Mouse (Mus musculus) liver, adult (tissue): ENCODE measurements around the gene Wdr62.

ENCODE experiments used
- GATA4 ChIP-seq: IDR thresholded peaks from 2 replicates; pipeline ENCODE4 v1.6.1; 2014; ENCODE audit warnings: mild to moderate bottlenecking, low read length; ENCODE audit not compliant: insufficient replicate concordance

Gene Wdr62

DNA sequence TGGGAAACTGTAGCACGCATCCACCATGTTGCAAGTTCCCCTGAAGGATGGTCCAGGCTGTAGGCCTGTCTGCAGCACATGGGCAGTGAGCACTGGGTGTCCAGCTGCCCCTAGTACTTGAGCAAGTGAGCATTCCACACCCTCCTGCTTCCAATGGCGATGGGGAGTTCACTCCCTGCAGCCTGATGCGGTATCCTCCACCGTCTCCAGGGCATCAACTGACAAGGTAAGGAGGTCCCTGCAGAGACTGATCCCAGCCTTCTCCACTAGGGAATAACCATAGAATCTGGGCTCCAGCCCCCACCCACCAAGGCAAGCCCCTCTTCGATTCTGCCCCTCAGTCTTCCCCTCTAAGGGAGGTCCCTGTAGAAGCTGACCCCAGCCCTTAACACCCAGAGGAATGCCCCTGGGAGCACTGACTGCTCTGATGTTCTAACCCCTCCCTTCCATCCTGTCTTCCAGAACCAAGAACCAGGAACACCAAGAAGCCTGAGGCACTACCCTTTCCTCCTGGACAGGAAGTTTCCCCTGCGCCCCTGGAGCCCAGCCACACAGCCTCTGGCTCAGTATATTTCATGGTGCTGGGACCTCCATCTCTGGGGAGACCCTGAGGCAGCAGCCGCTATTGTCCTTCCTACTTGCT, 9.0 kb upstream of the Wdr62 start:
- no peak for TF ChIP-seq GATA4

DNA sequence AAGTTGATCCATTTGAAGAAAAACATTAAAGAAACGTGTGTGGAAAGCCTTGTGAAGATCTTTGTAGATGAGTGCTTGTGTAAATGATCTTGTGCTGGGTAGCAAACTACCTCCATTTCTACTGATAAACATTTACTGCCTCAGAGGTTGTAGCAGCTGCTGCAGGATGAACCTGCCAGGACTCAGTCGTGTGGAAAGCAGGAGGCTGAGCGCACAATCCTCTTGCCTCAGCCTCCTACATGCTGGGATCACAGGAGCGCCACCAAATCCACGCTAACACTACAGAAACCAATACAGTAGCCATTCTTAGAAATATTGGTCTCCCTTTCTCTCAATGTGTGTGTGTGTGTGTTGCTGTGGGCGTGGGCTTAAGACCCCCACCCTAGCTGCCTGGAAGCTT, 7.8 kb upstream of the Wdr62 start:
- no peak for TF ChIP-seq GATA4

DNA sequence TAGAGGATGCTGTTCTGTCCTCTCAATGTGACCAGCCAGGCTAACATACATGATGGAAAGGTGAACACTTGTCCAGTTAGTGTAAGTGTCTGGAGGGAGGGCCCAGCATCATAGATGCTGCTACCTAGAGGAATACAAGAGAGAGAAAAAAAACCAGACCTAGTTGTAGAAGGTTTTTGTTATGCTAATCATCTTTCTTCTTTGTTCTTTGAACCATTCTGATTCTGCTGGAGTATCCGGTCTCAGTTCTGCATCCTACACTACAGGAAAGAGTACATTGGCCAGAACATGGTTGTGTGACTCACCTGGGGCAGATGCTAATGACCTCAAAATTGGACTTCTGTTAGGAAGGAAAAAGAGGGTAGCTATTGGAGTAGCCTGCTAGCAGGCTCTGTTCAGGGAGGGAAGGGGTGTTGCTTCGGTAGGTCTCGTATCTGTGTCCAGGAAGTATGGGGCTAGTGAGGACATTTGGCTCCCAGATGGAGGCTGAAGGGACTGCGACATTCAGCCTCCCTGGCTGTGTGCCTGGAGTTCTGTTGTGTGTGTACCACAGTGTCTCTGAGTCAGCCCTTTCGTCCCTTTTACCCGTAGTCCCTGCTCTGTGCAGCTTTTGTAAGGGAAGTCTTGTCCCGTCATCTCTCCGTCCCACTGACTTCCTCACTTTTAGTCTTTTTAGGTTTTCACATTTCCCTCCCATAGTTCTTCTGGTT, 6.6 kb upstream of the Wdr62 start:
- no peak for TF ChIP-seq GATA4

DNA sequence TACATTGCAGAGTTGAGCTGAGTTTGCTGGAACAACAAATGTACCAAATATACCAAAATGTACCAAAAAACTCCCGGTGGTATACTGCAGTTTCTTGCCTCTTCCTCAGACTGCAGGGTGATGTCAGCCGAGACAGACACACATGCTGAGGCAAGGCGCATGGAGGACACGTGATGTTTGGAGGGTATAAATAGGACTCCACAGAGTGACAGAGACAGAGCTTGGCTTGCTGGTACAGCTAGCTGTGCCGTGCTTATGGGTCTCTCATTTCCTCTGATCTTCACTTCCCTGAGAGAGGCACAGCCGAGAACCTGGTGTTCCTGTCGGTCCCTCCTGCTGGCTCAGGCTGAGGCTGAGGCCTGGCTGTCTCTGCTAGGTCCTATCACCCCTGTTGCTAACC, 2.5 kb upstream of the Wdr62 start:
- TF ChIP-seq GATA4: no peak

DNA sequence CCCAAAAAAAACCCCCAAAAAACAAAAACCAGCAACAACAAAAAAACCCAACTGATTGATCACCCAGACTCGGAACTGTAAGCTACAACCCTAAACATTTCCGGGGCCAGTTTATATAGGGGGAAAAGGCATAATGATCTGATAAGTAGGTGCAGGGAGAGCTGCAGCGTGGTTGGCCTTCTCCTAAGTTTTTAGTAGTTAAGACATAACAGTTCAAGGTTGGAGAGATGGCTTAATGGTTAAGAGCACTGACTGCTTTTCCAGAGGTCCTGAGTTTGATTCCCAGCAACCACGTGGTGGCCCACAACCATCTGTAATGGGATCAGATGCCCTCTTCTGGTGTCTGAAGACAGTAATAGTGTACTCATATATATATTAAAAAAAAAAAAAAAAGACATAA, 1.3 kb upstream of the Wdr62 start:
- no peak for TF ChIP-seq GATA4

DNA sequence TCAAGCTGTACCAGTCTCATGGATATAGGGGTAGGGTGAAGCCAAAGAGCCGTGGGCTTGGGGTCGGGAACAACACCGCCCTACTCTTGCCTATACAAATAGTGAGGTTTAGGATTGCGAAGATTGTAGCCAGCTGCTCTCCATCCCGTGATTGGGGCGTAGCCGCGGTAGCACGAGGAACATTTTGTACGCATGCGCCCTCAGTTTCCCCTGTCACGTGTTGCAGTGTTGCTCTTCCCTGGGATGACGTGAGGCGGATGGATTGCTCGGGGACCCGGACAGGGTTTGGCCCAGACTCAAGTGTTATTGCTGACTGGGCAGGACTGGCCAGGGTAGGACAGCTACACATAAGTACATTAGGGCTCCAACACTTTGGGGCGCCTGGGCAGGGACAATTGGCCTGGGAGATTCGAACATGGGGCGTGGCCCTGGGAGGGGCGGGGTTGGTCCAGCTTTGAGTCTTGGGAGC, 485 bp upstream of the Wdr62 start:
- TF ChIP-seq GATA4: no peak

DNA sequence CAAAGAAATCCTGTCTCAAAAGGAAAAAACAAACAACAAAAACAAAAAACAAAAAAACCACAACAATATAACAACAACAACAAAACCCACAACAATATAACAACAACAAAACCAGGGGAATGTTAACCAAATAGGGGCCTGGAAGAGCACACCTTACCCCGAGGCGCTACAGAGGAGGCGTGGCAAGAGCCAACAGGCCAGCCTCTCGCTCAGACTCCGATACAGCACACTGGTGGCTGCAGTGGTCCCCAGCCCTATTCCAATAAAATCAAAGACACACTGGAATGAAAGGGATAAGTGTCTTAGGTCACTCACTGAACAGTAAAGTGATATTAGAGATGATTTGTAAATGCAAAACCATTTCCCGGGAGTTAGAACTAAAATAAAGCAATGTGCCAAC, 683 bp downstream of the Wdr62 start:
- TF ChIP-seq GATA4: no peak

DNA sequence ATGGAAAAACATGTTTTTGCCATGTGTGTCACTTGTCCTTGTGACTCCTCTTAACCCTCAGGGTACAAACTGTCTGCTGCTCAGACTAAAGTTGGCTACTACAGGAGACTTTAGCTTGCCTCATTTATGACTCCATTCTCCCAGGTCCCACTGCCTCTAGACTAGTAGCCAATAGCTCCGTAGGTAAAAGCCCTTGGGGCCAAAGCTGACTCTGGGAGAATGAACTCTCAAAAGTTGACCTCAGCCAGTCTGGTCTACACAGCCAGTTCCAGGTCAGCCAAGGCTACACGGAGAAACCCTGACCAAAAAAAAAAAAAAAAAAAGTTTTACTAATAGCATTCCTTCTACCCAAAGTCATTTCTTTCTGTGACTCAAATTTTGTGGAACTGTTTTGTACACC, 1.3 kb downstream of the Wdr62 start:
- no peak for TF ChIP-seq GATA4

DNA sequence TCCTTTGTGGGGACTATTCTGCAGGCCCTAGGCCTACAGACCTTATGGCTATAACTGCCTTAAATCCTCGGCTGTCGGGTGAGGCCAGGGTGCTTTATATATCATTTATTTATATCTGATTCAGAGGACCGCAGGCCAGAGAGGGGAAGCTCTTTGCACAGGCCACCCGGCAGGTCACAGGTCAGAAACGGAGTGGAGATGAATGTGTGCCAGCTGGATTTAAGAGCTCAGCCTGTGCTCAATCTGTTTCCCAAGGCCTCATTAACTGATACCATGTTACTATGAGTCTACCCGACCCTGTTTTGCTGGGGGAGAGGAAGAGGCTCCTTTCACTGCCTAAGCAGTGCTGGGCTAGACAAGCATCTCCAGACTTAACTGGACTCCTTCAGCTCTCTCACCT, 5.8 kb downstream of the Wdr62 start:
- no peak for TF ChIP-seq GATA4

DNA sequence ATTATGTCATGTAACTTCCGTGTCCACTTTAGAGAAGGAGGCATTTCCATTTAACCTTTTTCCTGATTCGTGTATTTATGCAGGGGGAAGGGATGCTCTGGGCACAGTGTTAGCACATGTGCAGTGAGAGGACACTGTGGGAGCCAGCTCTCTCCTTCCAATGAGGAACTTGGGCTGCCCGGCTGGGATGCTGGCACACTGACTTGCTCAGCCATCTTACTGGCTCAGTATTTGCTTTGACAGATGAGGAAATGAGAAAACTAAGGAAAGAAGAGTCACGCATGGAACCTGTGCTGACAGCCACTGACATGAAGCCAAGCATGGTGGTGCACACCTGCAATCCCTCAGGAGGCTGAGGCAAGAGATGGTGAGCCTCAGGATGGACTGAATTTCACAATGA, 10.6 kb downstream of the Wdr62 start:
- no peak for TF ChIP-seq GATA4

DNA sequence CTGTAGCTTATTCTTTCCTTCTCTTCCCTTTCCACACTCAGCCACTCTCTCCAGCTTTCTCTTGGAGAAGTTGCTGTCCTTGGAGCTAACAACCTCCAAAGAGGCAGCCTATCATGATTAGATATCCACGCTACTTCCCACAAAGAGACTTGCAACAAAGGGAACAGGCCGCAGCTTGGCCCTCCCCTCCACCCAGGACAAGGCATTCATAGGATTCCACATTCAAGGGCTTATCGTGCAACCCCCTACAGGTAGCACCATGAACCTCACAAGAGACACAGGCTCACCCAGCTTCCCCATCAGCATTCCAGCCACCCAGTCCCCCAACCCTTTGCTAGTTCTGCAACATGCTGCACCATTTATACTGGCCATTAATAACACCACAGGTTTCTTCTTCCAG, 13.4 kb downstream of the Wdr62 start:
- no peak for TF ChIP-seq GATA4

DNA sequence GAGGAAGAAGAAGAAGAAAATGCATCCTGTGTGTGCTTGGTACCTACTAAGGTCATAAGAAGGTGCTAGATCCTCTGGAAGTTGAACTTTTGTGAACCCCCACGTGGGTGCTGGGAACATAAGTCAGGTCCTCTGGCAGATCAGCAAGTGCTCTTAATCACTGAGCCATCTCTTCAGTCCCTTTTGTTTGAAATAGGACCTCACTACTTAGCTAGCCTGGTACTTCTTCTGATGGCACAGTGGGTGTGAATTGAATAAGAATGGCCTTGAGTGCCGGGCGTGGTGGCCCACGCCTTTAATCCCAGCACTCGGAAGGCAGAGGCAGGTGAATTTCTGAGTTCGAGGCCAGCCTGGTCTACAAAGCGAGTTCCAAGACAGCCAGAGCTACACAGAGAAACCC, 14.3 kb downstream of the Wdr62 start:
- TF ChIP-seq GATA4: no peak

DNA sequence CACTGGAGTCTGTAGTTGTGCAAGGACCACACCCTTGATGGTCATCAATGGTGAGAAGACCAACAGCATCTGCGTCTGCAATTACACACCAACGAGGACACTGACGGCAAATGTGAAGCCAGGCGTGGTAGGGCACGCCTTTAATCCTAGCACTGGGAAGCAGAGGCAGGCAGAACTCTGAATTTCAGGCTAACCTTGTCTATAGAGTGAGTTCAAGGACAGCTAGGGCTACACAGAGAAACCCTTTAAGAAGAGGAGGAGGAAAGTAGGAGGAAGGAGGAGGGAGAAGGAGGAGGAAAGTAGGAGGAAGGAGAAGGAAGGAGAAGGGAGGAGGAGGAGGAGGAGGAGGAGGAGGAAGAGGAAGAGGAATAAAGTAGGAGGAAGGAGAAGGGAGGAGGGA, 14.7 kb downstream of the Wdr62 start:
- no peak for TF ChIP-seq GATA4

DNA sequence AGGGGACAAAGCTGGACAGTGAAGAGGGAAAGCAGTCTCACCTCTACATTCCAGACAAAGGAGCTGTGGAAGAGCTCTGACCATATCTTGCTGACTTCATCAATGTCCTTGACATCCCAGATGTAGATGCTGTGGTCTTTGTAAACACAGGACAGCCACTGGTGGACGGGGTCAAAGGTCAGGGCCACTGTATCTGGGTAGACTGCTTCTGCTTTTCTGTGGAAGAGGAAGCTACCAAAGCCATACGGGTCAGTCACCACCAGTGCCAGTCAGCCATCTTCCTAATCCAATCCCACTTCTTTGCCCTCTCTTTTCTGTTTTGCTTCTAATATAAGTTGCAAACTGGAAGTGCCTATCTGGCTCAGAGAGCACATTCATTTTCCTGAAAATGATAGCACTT, 15.2 kb downstream of the Wdr62 start:
- TF ChIP-seq GATA4: no peak

DNA sequence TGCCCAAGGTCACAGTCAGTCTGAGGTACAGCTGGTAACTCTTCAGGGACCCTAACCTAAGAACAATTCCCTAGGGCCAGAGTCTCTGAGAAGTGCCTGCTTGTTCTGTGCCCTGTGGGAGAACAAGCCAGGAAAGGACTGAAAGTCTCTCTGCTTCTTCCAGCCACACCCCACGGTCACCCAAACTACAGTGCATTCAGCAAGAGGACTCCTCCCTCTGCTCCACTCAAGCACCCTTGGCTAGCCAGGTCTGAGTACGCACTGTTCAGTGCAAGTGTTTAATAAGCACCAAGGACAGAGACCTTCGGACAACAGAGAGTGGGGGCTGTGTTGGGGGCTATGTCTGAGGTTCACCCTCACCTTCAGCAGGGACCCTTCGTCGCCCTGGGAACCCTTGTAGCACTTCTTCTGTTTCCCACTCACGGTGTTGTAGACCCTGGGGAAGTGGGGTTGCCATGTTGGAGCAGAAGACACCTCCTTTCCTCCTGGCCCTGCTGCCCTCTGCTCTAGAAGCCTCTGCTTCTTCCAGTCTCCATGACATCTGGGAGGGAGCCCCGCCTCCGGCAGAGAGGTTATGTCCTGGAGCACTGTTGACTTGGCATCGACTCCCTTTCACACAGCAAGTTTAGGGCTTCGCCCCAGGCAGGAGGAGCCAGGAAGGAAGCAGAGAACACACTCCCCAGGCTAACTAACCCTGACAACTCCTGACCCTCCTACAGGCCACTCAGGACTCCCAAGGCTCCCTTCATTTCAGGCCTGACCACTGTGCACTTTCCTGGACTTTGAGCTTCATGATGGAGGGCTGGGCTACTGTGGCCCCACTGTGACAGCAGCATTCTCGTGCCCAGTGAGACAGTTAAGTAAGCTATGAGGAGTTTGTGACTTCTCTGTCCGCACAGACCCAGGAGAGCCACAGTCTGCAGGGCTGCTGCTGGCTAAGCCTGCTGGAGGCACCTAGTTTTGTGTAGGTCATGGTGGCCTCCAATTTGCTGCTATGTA, 28.0 kb downstream of the Wdr62 start:
- no peak for TF ChIP-seq GATA4

DNA sequence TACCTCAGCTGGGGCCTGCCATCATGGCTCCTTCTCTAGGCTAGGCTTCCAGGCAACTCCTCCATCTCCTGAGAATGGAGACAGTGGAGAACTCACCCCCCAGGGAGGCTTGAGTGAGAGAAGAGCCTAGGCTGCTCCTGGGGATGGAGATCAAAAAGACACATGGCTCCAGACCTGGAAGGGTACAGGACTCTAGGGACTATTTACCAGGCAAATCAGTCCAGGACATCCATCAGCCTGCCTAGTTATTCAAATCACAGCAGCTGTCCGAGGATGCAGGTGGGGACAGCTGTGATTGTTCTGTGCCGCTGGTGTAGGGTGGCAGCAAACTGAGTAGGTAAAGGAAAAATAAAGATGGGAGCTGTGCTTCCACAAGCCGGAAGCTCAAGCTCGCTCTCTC, 44.6 kb downstream of the Wdr62 start, which contains the start of gene Ovol3:
Ovol3 (minus strand) TSS at position 101 of the 400 bp plus-strand sequence.
- no peak for TF ChIP-seq GATA4
